Mouse (Mus musculus): ENCODE results near the gene Wnt10a.

DNA sequence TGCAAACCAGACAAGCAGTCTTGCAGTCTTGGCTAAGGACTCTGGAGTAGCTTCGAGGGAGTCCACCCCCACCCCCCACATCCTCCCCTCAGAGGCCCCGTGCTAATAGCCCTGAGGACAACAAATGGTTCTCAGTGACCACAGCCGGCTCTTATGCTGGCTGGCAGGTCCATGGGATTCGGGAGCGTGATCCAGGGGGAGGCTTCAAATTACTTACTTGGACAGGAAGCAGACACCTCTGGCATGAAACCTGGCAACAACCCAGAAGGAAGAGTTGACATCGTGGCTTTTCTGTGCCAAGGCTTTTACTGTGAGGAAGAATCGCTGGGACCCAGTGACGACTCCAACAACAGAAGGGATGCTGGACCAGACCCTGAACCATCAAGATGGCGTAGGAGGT is 55.0 kb downstream of the Wnt10a start:
- TF ChIP-seq CTCF (IDR thresholded peaks at IDR 0.05; ENCODE audit: low read depth) (no peak), EP300 (optimal IDR thresholded peaks at IDR 0.05) (no peak)

Measured in stomach, postnatal 0 days (tissue).